Comparison of ENCODE assay signal across 7 mouse cellular contexts in genomic region chr1:77515651-77515981, GRCm38 (mm10). TPM values are rescaled to one million over a fixed set of nuclear protein-coding genes. Genes with fewer than 3 reads are reported as not detected.
DNase-seq lines count a peak whose midpoint lies in the region; ATAC-seq and TF ChIP-seq lines count a peak whose summit lies in the region.

No protein-coding gene starts in this region.

- H3K27me3 ChIP-seq in forebrain, embryonic 12.5 days, result peaks cover 6% of the 10 kb centered on the region; the same call in 1 of the 2 replicates
- H3K27me3 ChIP-seq in hindbrain, postnatal 0 days (ENCODE audit: insufficient read depth, low read length), result no peaks in the 10 kb centered on the region
- H3K27me3 ChIP-seq in lung, postnatal 0 days (replicated peaks; ENCODE audit: insufficient read depth, low read length), result no peaks in the 10 kb centered on the region

- peak overlapping the region; percentile 63 for H3K9ac ChIP-seq in forebrain, embryonic 12.5 days
- peak overlapping the region; percentile 47 for H3K9ac ChIP-seq in hindbrain, postnatal 0 days (replicated peaks; ENCODE audit: low read length)
- H3K9ac ChIP-seq in lung, postnatal 0 days (replicated peaks; ENCODE audit: low read depth), result no peak overlapping the region

- peaks cover 28% of the 10 kb centered on the region for H3K4me1 ChIP-seq in forebrain, embryonic 12.5 days
- H3K4me1 ChIP-seq in hindbrain, postnatal 0 days (ENCODE audit: insufficient read depth, low read length), result no peaks in the 10 kb centered on the region
- H3K4me1 ChIP-seq in lung, postnatal 0 days (ENCODE audit: insufficient read depth, low read depth, low read length), result peaks cover 6% of the 10 kb centered on the region; the same call in 1 of the 2 replicates

- 0 out of 2 replicates have a peak, but pooled peaks have one; percentile 0 for ATAC-seq in forebrain, embryonic 12.5 days (ENCODE audit: low FRiP score)
- 0 out of 2 replicates have a peak, but pooled peaks have one; percentile 3 for ATAC-seq in hindbrain, postnatal 0 days
- ATAC-seq in lung, postnatal 0 days, result peak; percentile 55

- no peaks in the 10 kb centered on the region for H3K9me3 ChIP-seq in forebrain, embryonic 12.5 days
- no peaks in the 10 kb centered on the region for H3K9me3 ChIP-seq in hindbrain, postnatal 0 days (ENCODE audit: low read length)
- no peaks in the 10 kb centered on the region for H3K9me3 ChIP-seq in lung, postnatal 0 days (ENCODE audit: low read length)

- peak; percentile 46 for TF ChIP-seq EP300 in lung, postnatal 0 days (IDR thresholded peaks at IDR 0.05)

- H3K4me3 ChIP-seq in forebrain, embryonic 12.5 days (replicated peaks), result peak overlapping the region; percentile 78
- H3K4me3 ChIP-seq in hindbrain, postnatal 0 days (ENCODE audit: low read length), result peak overlapping the region; percentile 60
- peak overlapping the region; percentile 65 for H3K4me3 ChIP-seq in lung, postnatal 0 days (ENCODE audit: low read depth, low read length)

- peak overlapping the region; percentile 78 for H3K27ac ChIP-seq in forebrain, embryonic 12.5 days
- peak overlapping the region; percentile 66 for H3K27ac ChIP-seq in hindbrain, postnatal 0 days
- H3K27ac ChIP-seq in lung, postnatal 0 days (ENCODE audit: low read length), result peak overlapping the region; percentile 55

- WGBS in forebrain, embryonic 12.5 days, result 0% methylated on average over 12 of the region's 12 CpGs
- WGBS in hindbrain, postnatal 0 days, result 0% methylated on average over 12 of the region's 12 CpGs
- 1% methylated on average over 12 of the region's 12 CpGs for WGBS in lung, postnatal 0 days

- H3K4me2 ChIP-seq in forebrain, embryonic 12.5 days, result peak overlapping the region; percentile 92
- H3K4me2 ChIP-seq in hindbrain, postnatal 0 days (ENCODE audit: low read depth, low read length), result peak overlapping the region; percentile 84
- H3K4me2 ChIP-seq in lung, postnatal 0 days (replicated peaks; ENCODE audit: low read depth, low read length), result peak overlapping the region; percentile 91

- DNase-seq in urinary bladder, postnatal 14 days (ENCODE audit: low spot score), result peak; percentile 12
- no peak for DNase-seq in urinary bladder, postnatal 4 days (ENCODE audit: low spot score in 2 of 2)
- DNase-seq in hindbrain, postnatal 0 days (ENCODE audit: low spot score), result no peak
- peak; percentile 66 for DNase-seq in lung, postnatal 0 days (ENCODE audit: low spot score)
- DNase-seq in T-cell, adult 2 months (ENCODE audit: low spot score), result no peak
- no peak for DNase-seq in gastrocnemius, postnatal 14 days

- intact Hi-C loops in gastrocnemius, postnatal 14 days (cut with DNase I; ENCODE audit: low total_unique reads), result loop anchor here (5.0 kb wide), 2 partner anchors 1588 to 1863 kb away; no protein-coding TSS in a partner anchor

- TF ChIP-seq CTCF in hindbrain, postnatal 0 days (IDR thresholded peaks at IDR 0.05; ENCODE audit: low read depth), result no peak
- TF ChIP-seq CTCF in lung, postnatal 0 days (IDR thresholded peaks at IDR 0.05), result no peak

- 0 out of 2 replicates have a peak, but pooled peaks cover 3% of the 10 kb centered on the region for H3K36me3 ChIP-seq in forebrain, embryonic 12.5 days (replicated peaks)
- no peaks in the 10 kb centered on the region for H3K36me3 ChIP-seq in hindbrain, postnatal 0 days (ENCODE audit: insufficient read depth, low read length)
- no peaks in the 10 kb centered on the region for H3K36me3 ChIP-seq in lung, postnatal 0 days (ENCODE audit: insufficient read depth, low read length)

RNA-seq across cellular contexts. Expression of gene Epha4, which starts 0.7 kb away (rescaled TPM):
- polyA plus RNA-seq in forebrain, embryonic 12.5 days (2016; fragmentation: Nextera tagmentation; extraction: Ambion mirVana), result 56.2 and 58.4 TPM in 2 replicates
- total RNA-seq in hindbrain, postnatal 0 days (2014; rRNA removed), result 88.1 and 107 TPM in 2 replicates
- polyA plus RNA-seq in hindbrain, postnatal 0 days (2015; fragmentation: Nextera tagmentation; extraction: Ambion mirVana), result 34.2 and 36.0 TPM in 2 replicates
- polyA plus RNA-seq in lung, postnatal 0 days (2015; fragmentation: Nextera tagmentation; extraction: Ambion mirVana), result 9.5 and 9.6 TPM in 2 replicates
- 1 to 10 TPM; 3.1 to 4.5 TPM for total RNA-seq in gastrocnemius, postnatal 14 days (2021)

Comparison
In these comparisons a context has a peak if more than half of its experiments do, and no peak if none do; other contexts are left out.
1. DNase-seq: peak in urinary bladder, postnatal 14 days (single experiment) and lung, postnatal 0 days (single experiment); none in urinary bladder, postnatal 4 days (0 of 2), hindbrain, postnatal 0 days (single experiment), T-cell, adult 2 months (single experiment) and gastrocnemius, postnatal 14 days (single experiment).
2. ATAC-seq: peak in every context shown above with its lines; median percentile 55 in lung, postnatal 0 days; 3 in hindbrain, postnatal 0 days; 0 in forebrain, embryonic 12.5 days.
3. Peak in every context shown above with its lines, with median percentiles within 50 percentile points of each other: H3K27ac ChIP-seq, H3K4me2 ChIP-seq and H3K4me3 ChIP-seq.